Mouse (Mus musculus): ENCODE results near the gene Hhex. TPM values are rescaled to one million over a fixed set of nuclear protein-coding genes. Genes with fewer than 3 reads are reported as not detected.

The Hhex gene
- polyA plus RNA-seq, 1 experiment: 2.7 TPM

GRCm38 (mm10) chr19:37487811-37488475 is 53.3 kb downstream of the Hhex start:
- DNase-seq (ENCODE audit: low read depth): no peak
- no peak for TF ChIP-seq CTCF (IDR thresholded peaks at IDR 0.05; ENCODE audit: borderline replicate concordance, extremely low read depth, insufficient read depth, insufficient read length)
- no peak for TF ChIP-seq POLR2A (IDR thresholded peaks at IDR 0.05; ENCODE audit: borderline replicate concordance, extremely low read depth, insufficient read depth, insufficient read length, poor library complexity, severe bottlenecking)

GRCm38 (mm10) chr19:37488608-37489262 is 54.1 kb downstream of the Hhex start:
- DNase-seq (ENCODE audit: low read depth): no peak
- no peak for TF ChIP-seq POLR2A (IDR thresholded peaks at IDR 0.05; ENCODE audit: borderline replicate concordance, extremely low read depth, insufficient read depth, insufficient read length, poor library complexity, severe bottlenecking)
- no peak for TF ChIP-seq CTCF (IDR thresholded peaks at IDR 0.05; ENCODE audit: borderline replicate concordance, extremely low read depth, insufficient read depth, insufficient read length)

Other genes with a start within 250 kb of the Hhex start
- 88.9 and 98.1 TPM in 2 replicates for gene March5, start 227.3 kb upstream of the Hhex start, polyA plus RNA-seq (2012; rRNA removed)
- 10.9 and 20.9 TPM in 2 replicates for gene Cpeb3, start 226.2 kb upstream of the Hhex start, polyA plus RNA-seq (2012; rRNA removed)
- gene Ide, start 97.0 kb upstream of the Hhex start, polyA plus RNA-seq (2012; rRNA removed): 18.9 and 24.7 TPM in 2 replicates
- 18.5 and 28.8 TPM in 2 replicates for gene Kif11, start 58.4 kb upstream of the Hhex start, polyA plus RNA-seq (2012; rRNA removed)
- 11.2 and 11.9 TPM in 2 replicates for gene Exoc6, start 115.6 kb downstream of the Hhex start, polyA plus RNA-seq (2012; rRNA removed)

Data from brain, embryonic 14.5 days (tissue).